In the genomic region with DNA sequence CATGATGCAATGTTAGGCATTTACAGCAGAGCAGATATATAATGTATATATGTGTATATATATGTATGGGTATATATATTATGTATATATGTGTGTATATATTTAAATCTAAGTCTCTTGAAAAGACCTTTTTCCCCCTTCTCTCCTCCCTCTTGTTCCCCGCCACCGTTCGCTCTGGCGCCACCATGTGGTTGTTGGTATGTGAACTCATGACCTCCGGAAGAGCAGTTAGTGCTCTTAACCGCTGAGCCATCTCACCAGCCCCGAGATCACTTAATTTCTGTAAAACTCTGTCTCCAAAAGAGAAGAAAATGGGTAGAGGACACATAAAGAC, we compare ENCODE assay signal across 8 mouse cellular contexts.
DNase-seq lines count a peak whose midpoint lies in the region; ATAC-seq lines count a peak whose summit lies in the region.

No protein-coding gene starts in this region.

- no peaks in the 10 kb centered on the region for H3K9me3 ChIP-seq in forebrain, embryonic 14.5 days (replicated peaks; ENCODE audit: control insufficient read depth, low read length)
- no peaks in the 10 kb centered on the region for H3K9me3 ChIP-seq in hindbrain, embryonic 15.5 days
- no peaks in the 10 kb centered on the region for H3K9me3 ChIP-seq in liver, embryonic 13.5 days (replicated peaks)

- H3K27ac ChIP-seq in forebrain, embryonic 14.5 days (ENCODE audit: low read depth, low read length) = no peak overlapping the region
- no peak overlapping the region for H3K27ac ChIP-seq in hindbrain, embryonic 15.5 days (replicated peaks)
- no peak overlapping the region for H3K27ac ChIP-seq in liver, embryonic 13.5 days

- WGBS in forebrain, embryonic 14.5 days = 46% methylated on average over 7 of the region's 7 CpGs
- 33% methylated on average over 7 of the region's 7 CpGs for WGBS in hindbrain, embryonic 15.5 days
- 13% methylated on average over 6 of the region's 7 CpGs for WGBS in liver, embryonic 13.5 days (ENCODE audit: insufficient replicate concordance)

- peak overlapping the region; percentile 29 for H3K4me2 ChIP-seq in forebrain, embryonic 14.5 days (ENCODE audit: low read length)
- peak overlapping the region; percentile 42 for H3K4me2 ChIP-seq in hindbrain, embryonic 15.5 days
- H3K4me2 ChIP-seq in liver, embryonic 13.5 days = peak overlapping the region; percentile 48

- H3K9ac ChIP-seq in forebrain, embryonic 14.5 days (ENCODE audit: low read length) = no peak overlapping the region
- H3K9ac ChIP-seq in hindbrain, embryonic 15.5 days = no peak overlapping the region
- H3K9ac ChIP-seq in liver, embryonic 13.5 days = no peak overlapping the region

- H3K36me3 ChIP-seq in forebrain, embryonic 14.5 days (ENCODE audit: control insufficient read depth, insufficient read depth, low read length) = no peaks in the 10 kb centered on the region
- no peaks in the 10 kb centered on the region for H3K36me3 ChIP-seq in hindbrain, embryonic 15.5 days
- no peaks in the 10 kb centered on the region for H3K36me3 ChIP-seq in liver, embryonic 13.5 days

- H3K4me1 ChIP-seq in forebrain, embryonic 14.5 days (ENCODE audit: control insufficient read depth, insufficient read depth, low read length) = no peaks in the 10 kb centered on the region
- no peaks in the 10 kb centered on the region for H3K4me1 ChIP-seq in hindbrain, embryonic 15.5 days (replicated peaks)
- no peaks in the 10 kb centered on the region for H3K4me1 ChIP-seq in liver, embryonic 13.5 days (replicated peaks)

- H3K27me3 ChIP-seq in forebrain, embryonic 14.5 days (replicated peaks; ENCODE audit: control insufficient read depth, insufficient read depth, low read length) = no peaks in the 10 kb centered on the region
- no peaks in the 10 kb centered on the region for H3K27me3 ChIP-seq in hindbrain, embryonic 15.5 days
- no peaks in the 10 kb centered on the region for H3K27me3 ChIP-seq in liver, embryonic 13.5 days

- H3K4me3 ChIP-seq in forebrain, embryonic 14.5 days (ENCODE audit: low read depth, low read length) = peak overlapping the region; percentile 11; the same call in 1 of the 2 replicates
- H3K4me3 ChIP-seq in hindbrain, embryonic 15.5 days = 0 out of 2 replicates have a peak overlapping the region, but pooled peaks have one; percentile 23
- H3K4me3 ChIP-seq in liver, embryonic 13.5 days (replicated peaks) = peak overlapping the region; percentile 29

- peak; percentile 13 for DNase-seq in layer of hippocampus, adult 11-12 months (ENCODE audit: low spot score)
- no peak for DNase-seq in layer of hippocampus, adult 9-11 months
- DNase-seq in brain, adult 2 months (ENCODE audit: low read depth, low spot score) = peak; percentile 71
- peak; percentile 45 for DNase-seq in forebrain, embryonic 14.5 days (ENCODE audit: low spot score)
- peak; percentile 1 for DNase-seq in liver, embryonic 13.5 days
- DNase-seq in neural tube, embryonic 10.5 days (ENCODE audit: extremely low spot score, low spot score) = peak; percentile 68
- DNase-seq in thymus, postnatal 14 days = peak; percentile 84

- ATAC-seq in forebrain, embryonic 14.5 days = peak; percentile 42; the same call in 1 of the 2 replicates
- no peak for ATAC-seq in hindbrain, embryonic 15.5 days (ENCODE audit: low FRiP score, low read depth)
- ATAC-seq in liver, embryonic 13.5 days (ENCODE audit: low read depth) = no peak
